Mouse (Mus musculus): ENCODE measurements around the gene Csnk1d.

- no peak for TF ChIP-seq GATA1 (IDR thresholded peaks at IDR 0.05; ENCODE audit: low read length)
- TF ChIP-seq TAL1 (IDR thresholded peaks at IDR 0.05; ENCODE audit: low read length), result no peak
These were observed 42.0 kb upstream of the Csnk1d start for GRCm38 (mm10) chr11:121033118-121033517.
